Comparison of ENCODE assay signal across 8 mouse cellular contexts in genomic region chr11:61760518-61760917, GRCm38 (mm10). TPM values are rescaled to one million over a fixed set of nuclear protein-coding genes. Genes with fewer than 3 reads are reported as not detected.
DNase-seq lines count a peak whose midpoint lies in the region; ATAC-seq and TF ChIP-seq lines count a peak whose summit lies in the region.

No protein-coding gene starts in this region.

- H3K9ac ChIP-seq in kidney, postnatal 0 days (ENCODE audit: low read depth, low read length): no peak overlapping the region
- no peak overlapping the region for H3K9ac ChIP-seq in MEL (ENCODE audit: control insufficient read depth, low read depth, low read length, poor library complexity, severe bottlenecking)
- H3K9ac ChIP-seq in limb, embryonic 12.5 days (replicated peaks): no peak overlapping the region
- H3K9ac ChIP-seq in neural tube, embryonic 12.5 days: no peak overlapping the region

- no peak for ATAC-seq in kidney, postnatal 0 days (replicated peaks; ENCODE audit: low FRiP score, low read depth)
- peak; percentile 52 for ATAC-seq in erythroblast, adult 5-6 weeks (replicated peaks; ENCODE audit: low FRiP score, poor library complexity, severe bottlenecking)
- no peak for ATAC-seq in limb, embryonic 12.5 days (ENCODE audit: insufficient number of reproducible peaks, insufficient read depth, low FRiP score, low TSS enrichment, low read depth)
- ATAC-seq in neural tube, embryonic 12.5 days (ENCODE audit: low FRiP score, low read depth): no peak

- intact Hi-C loops in gastrocnemius, postnatal 36 days (cut with DNase I): no loop called here

- 70% methylated on average over 5 of the region's 5 CpGs for WGBS in kidney, postnatal 0 days
- whole genome bisulfite sequencing in limb, embryonic 12.5 days: 71% methylated on average over 5 of the region's 5 CpGs
- 76% methylated on average over 5 of the region's 5 CpGs for WGBS in neural tube, embryonic 12.5 days

- no peaks in the 10 kb centered on the region for H3K9me3 ChIP-seq in kidney, postnatal 0 days (replicated peaks; ENCODE audit: low read length)
- no peaks in the 10 kb centered on the region for H3K9me3 ChIP-seq in MEL (replicated peaks; ENCODE audit: insufficient read depth, low read length)
- no peaks in the 10 kb centered on the region for H3K9me3 ChIP-seq in limb, embryonic 12.5 days
- H3K9me3 ChIP-seq in neural tube, embryonic 12.5 days: no peaks in the 10 kb centered on the region

- H3K79me2 ChIP-seq in MEL (ENCODE audit: control insufficient read depth, insufficient read depth, low read length, poor library complexity): no peaks in the 10 kb centered on the region; the same call in 1 of the 2 replicates

- H3K4me1 ChIP-seq in kidney, postnatal 0 days (replicated peaks; ENCODE audit: insufficient read depth, low read length): 0 out of 2 replicates have a peak, but pooled peaks cover 3% of the 10 kb centered on the region
- peaks cover 11 to 26% of the 10 kb centered on the region in 2 experiments for H3K4me1 ChIP-seq in MEL (ENCODE audit: control insufficient read depth in 1 of 2, insufficient read depth in 2 of 2, low read length in 2 of 2)
- peaks cover 7% of the 10 kb centered on the region for H3K4me1 ChIP-seq in limb, embryonic 12.5 days (replicated peaks)
- no peaks in the 10 kb centered on the region for H3K4me1 ChIP-seq in neural tube, embryonic 12.5 days

- peak; percentile 27 for DNase-seq in kidney, postnatal 0 days (ENCODE audit: low spot score)
- DNase-seq in kidney, adult 11 months: no peak
- DNase-seq in MEL (ENCODE audit: low read depth, low spot score): peak; percentile 77
- DNase-seq in gastrocnemius, adult 8-10 months (ENCODE audit: low spot score in 2 of 2): no peak
- DNase-seq in gastrocnemius, postnatal 36 days: no peak

- TF ChIP-seq EP300 in MEL (IDR thresholded peaks at IDR 0.05; ENCODE audit: low read depth in 1 of 2, low read length in 2 of 2): no peak

- H3K4me2 ChIP-seq in kidney, postnatal 0 days (ENCODE audit: low read length): peak overlapping the region; percentile 68
- peak overlapping the region; percentile 67 for H3K4me2 ChIP-seq in limb, embryonic 12.5 days
- peak overlapping the region; percentile 58 for H3K4me2 ChIP-seq in neural tube, embryonic 12.5 days (replicated peaks)

- peak overlapping the region; percentile 62 for H3K4me3 ChIP-seq in kidney, postnatal 0 days (replicated peaks; ENCODE audit: low read depth, low read length)
- peak overlapping the region in 1 of 2 experiments; percentile 91; a peak in 1 of 4 replicates for H3K4me3 ChIP-seq in MEL (ENCODE audit: control insufficient read depth in 1 of 2, insufficient read depth in 1 of 2, low read depth in 2 of 2, low read length in 2 of 2)
- H3K4me3 ChIP-seq in limb, embryonic 12.5 days (replicated peaks): peak overlapping the region; percentile 58
- H3K4me3 ChIP-seq in neural tube, embryonic 12.5 days: no peak overlapping the region

- no peaks in the 10 kb centered on the region for H3K27me3 ChIP-seq in kidney, postnatal 0 days (ENCODE audit: insufficient read depth, low read length)
- H3K27me3 ChIP-seq in MEL (ENCODE audit: control insufficient read depth in 1 of 2, insufficient read depth in 2 of 2, low read length in 2 of 2): no peaks in the 10 kb centered on the region
- no peaks in the 10 kb centered on the region for H3K27me3 ChIP-seq in limb, embryonic 12.5 days
- H3K27me3 ChIP-seq in neural tube, embryonic 12.5 days (replicated peaks): no peaks in the 10 kb centered on the region

- H3K36me3 ChIP-seq in kidney, postnatal 0 days (ENCODE audit: insufficient read depth, low read length): no peaks in the 10 kb centered on the region
- H3K36me3 ChIP-seq in MEL (ENCODE audit: control insufficient read depth in 1 of 2, insufficient read depth in 2 of 2, low read length in 2 of 2): peaks cover 0 to 35% of the 10 kb centered on the region in 2 experiments; a peak in 2 of 4 replicates
- H3K36me3 ChIP-seq in limb, embryonic 12.5 days: peaks cover 17% of the 10 kb centered on the region; the same call in 1 of the 2 replicates
- peaks cover 5% of the 10 kb centered on the region; the same call in 1 of the 2 replicates for H3K36me3 ChIP-seq in neural tube, embryonic 12.5 days

- TF ChIP-seq RAD21 in MEL (IDR thresholded peaks at IDR 0.05; ENCODE audit: low read depth, low read length): no peak

- no peak overlapping the region for H3K27ac ChIP-seq in kidney, postnatal 0 days
- H3K27ac ChIP-seq in MEL (ENCODE audit: control insufficient read depth, low read depth, low read length): no peak overlapping the region
- no peak overlapping the region for H3K27ac ChIP-seq in limb, embryonic 12.5 days
- no peak overlapping the region for H3K27ac ChIP-seq in neural tube, embryonic 12.5 days

- no peak for TF ChIP-seq POLR2A in MEL (IDR thresholded peaks at IDR 0.05; ENCODE audit: control insufficient read depth in 1 of 2, insufficient read depth in 1 of 2, low read depth in 1 of 2, low read length in 2 of 2, poor library complexity in 1 of 2)

- TF ChIP-seq CTCF in kidney, postnatal 0 days (IDR thresholded peaks at IDR 0.05; ENCODE audit: low read depth): peak; percentile 39; the same call in 1 of the 2 replicates
- peak; percentile 12 to 45 (median 35); a peak in 4 of 6 replicates for TF ChIP-seq CTCF in MEL (IDR thresholded peaks at IDR 0.05 in 2 of 3, conservative IDR thresholded peaks at IDR 0.05 in 1 of 3; ENCODE audit: control insufficient read depth in 1 of 3, insufficient read depth in 1 of 3, low read depth in 2 of 3, low read length in 3 of 3, poor library complexity in 1 of 3, severe bottlenecking in 1 of 3)

TF ChIP-seq in MEL, 35 proteins besides CTCF, POLR2A, EP300 and RAD21 (continues in another document):
- TF ChIP-seq MYB (IDR thresholded peaks at IDR 0.05; ENCODE audit: low read depth, low read length) (no peak), ETS1 (IDR thresholded peaks at IDR 0.05; ENCODE audit: low read depth, low read length) (no peak), USF1 (IDR thresholded peaks at IDR 0.05; ENCODE audit: low read depth, low read length) (peak; percentile 87), GABPA (IDR thresholded peaks at IDR 0.05; ENCODE audit: low read depth, low read length) (no peak), MAX (IDR thresholded peaks at IDR 0.05; ENCODE audit: low read length) (peak; percentile 41; the same call in 1 of the 2 replicates), GATA1 (IDR thresholded peaks at IDR 0.05; ENCODE audit: low read depth, low read length) (no peak), MYC (IDR thresholded peaks at IDR 0.05; ENCODE audit: low read depth, low read length) (no peak), JUND (IDR thresholded peaks at IDR 0.05; ENCODE audit: low read depth, low read length) (no peak), CHD2 (IDR thresholded peaks at IDR 0.05; ENCODE audit: low read length) (no peak), MEF2A (IDR thresholded peaks at IDR 0.05; ENCODE audit: extremely low read depth, insufficient replicate concordance, low read depth, low read length, poor library complexity, severe bottlenecking) (no peak), HCFC1 (IDR thresholded peaks at IDR 0.05; ENCODE audit: low read depth, low read length) (no peak), POLR2AphosphoS2 (IDR thresholded peaks at IDR 0.05; ENCODE audit: low read length) (no peak), ELF1 (IDR thresholded peaks at IDR 0.05; ENCODE audit: low read depth, low read length) (no peak), MAZ (IDR thresholded peaks at IDR 0.05; ENCODE audit: low read depth, low read length) (no peak), TCF12 (IDR thresholded peaks at IDR 0.05; ENCODE audit: low read depth, low read length) (no peak), ZC3H11A (IDR thresholded peaks at IDR 0.05; ENCODE audit: low read depth, low read length) (no peak), SMC3 (IDR thresholded peaks at IDR 0.05; ENCODE audit: low read depth, low read length) (peak; percentile 25), NELFE (IDR thresholded peaks at IDR 0.05; ENCODE audit: low read depth, low read length) (no peak), MXI1 (IDR thresholded peaks at IDR 0.05; ENCODE audit: low read depth, low read length) (no peak), ZNF384 (IDR thresholded peaks at IDR 0.05; ENCODE audit: low read depth, low read length) (no peak), UBTF (IDR thresholded peaks at IDR 0.05; ENCODE audit: borderline replicate concordance, insufficient read depth, low read depth, low read length) (no peak), USF2 (IDR thresholded peaks at IDR 0.05; ENCODE audit: borderline replicate concordance in 1 of 2, insufficient read depth in 1 of 2, low read depth in 1 of 2, low read length in 2 of 2) (peak in 1 of 2 experiments; percentile 30; a peak in 1 of 4 replicates), ZMIZ1 (IDR thresholded peaks at IDR 0.05; ENCODE audit: low read depth, low read length) (no peak), TBP (IDR thresholded peaks at IDR 0.05; ENCODE audit: low read depth, low read length) (no peak)

RNA-seq across cellular contexts. Expression of gene Prpsap2, which starts 1.4 kb away (rescaled TPM):
- polyA plus RNA-seq in kidney, postnatal 0 days (2015; fragmentation: Nextera tagmentation; extraction: Ambion mirVana): 27.8 and 28.2 TPM in 2 replicates
- 29.0 and 35.1 TPM in 2 replicates for total RNA-seq in MEL (2012; rRNA removed)
- 10 to 100 TPM in 1 of 2 experiments, not detected in 1; 30.7 TPM for polyA plus RNA-seq in MEL (2012; ENCODE audit: insufficient read depth in 1 of 2, insufficient read length in 2 of 2, low read depth in 1 of 2, low replicate concordance in 2 of 2, missing spikeins in 1 of 2)
- total RNA-seq in erythroblast, adult 5-6 weeks (2015; ENCODE audit: low replicate concordance): 6.7 and 13.2 TPM in 2 replicates
- total RNA-seq in erythroblast, adult 5-6 weeks (2017; ENCODE audit: low replicate concordance): 12.3 and 14.1 TPM in 2 replicates
- 30.1 and 34.0 TPM in 2 replicates for polyA plus RNA-seq in limb, embryonic 12.5 days (2016; fragmentation: Nextera tagmentation; extraction: Ambion mirVana)
- polyA plus RNA-seq in neural tube, embryonic 12.5 days (2016; fragmentation: Nextera tagmentation; extraction: Ambion mirVana): 46.3 and 48.0 TPM in 2 replicates
- 1 to 10 TPM; 4.9 to 7.0 (median 5.4) TPM for total RNA-seq in gastrocnemius, adult 8-10 months (2022)
- 1 to 10 TPM; 3.0 to 4.6 TPM for total RNA-seq in gastrocnemius, postnatal 36 days (2021)

RNA-seq across cellular contexts. Expression of gene Slc5a10, which starts 39.9 kb away (rescaled TPM):
- 19.6 and 21.2 TPM in 2 replicates for polyA plus RNA-seq in kidney, postnatal 0 days (2015; fragmentation: Nextera tagmentation; extraction: Ambion mirVana)
- total RNA-seq in MEL (2012; rRNA removed): not detected in 2 replicates
- under 1 TPM in 1 of 2 experiments, not detected in 1; 0.08 TPM for polyA plus RNA-seq in MEL (2012; ENCODE audit: insufficient read depth in 1 of 2, insufficient read length in 2 of 2, low read depth in 1 of 2, low replicate concordance in 2 of 2, missing spikeins in 1 of 2)
- not detected in 2 replicates for total RNA-seq in erythroblast, adult 5-6 weeks (2015; ENCODE audit: low replicate concordance)
- total RNA-seq in erythroblast, adult 5-6 weeks (2017; ENCODE audit: low replicate concordance): not detected in 2 replicates
- polyA plus RNA-seq in limb, embryonic 12.5 days (2016; fragmentation: Nextera tagmentation; extraction: Ambion mirVana): 0.14 TPM in 2 replicates
- polyA plus RNA-seq in neural tube, embryonic 12.5 days (2016; fragmentation: Nextera tagmentation; extraction: Ambion mirVana): not detected in 2 replicates
- not detected for total RNA-seq in gastrocnemius, adult 8-10 months (2022)
- not detected for total RNA-seq in gastrocnemius, postnatal 36 days (2021)

Comparison
In these comparisons a context has a peak if more than half of its experiments do, and no peak if none do; other contexts are left out.
1. DNase-seq: peak in kidney, postnatal 0 days (single experiment) and MEL (single experiment); none in kidney, adult 11 months (single experiment), gastrocnemius, adult 8-10 months (0 of 2) and gastrocnemius, postnatal 36 days (0 of 2).
2. Peak in every context shown above with its lines, with median percentiles within 50 percentile points of each other: H3K4me2 ChIP-seq.